Mouse (Mus musculus) stomach, embryonic 15.5 days (tissue): Measurements from ENCODE around the gene Snph. TPM values are rescaled to one million over a fixed set of nuclear protein-coding genes. Genes with fewer than 3 reads are reported as not detected.

ENCODE experiments used
- polyA plus RNA-seq: library from polyadenylated mRNA; unstranded; fragments of >200 nt; fragmentation: Nextera tagmentation; extraction: Ambion mirVana; gene quantifications from 2 replicates; pipeline ENCODE4 v1.2.1, GENCODE M21; 2015

The Snph gene
- polyA plus RNA-seq, 1 experiment from 2014 or later, result 1.2 TPM

Other genes with a start within 250 kb of the Snph start
- not detected in 2 replicates for gene 4921509C19Rik, start 156.4 kb downstream of the Snph start, polyA plus RNA-seq
- gene Nsfl1c, start 138.4 kb downstream of the Snph start, polyA plus RNA-seq, result 174 and 201 TPM in 2 replicates
- gene Fkbp1a, start 90.1 kb downstream of the Snph start, polyA plus RNA-seq, result 586 and 594 TPM in 2 replicates
- gene Sdcbp2, start 60.0 kb downstream of the Snph start, polyA plus RNA-seq, result 19.2 and 19.3 TPM in 2 replicates
- not detected in 2 replicates for gene Rad21l, start 35.9 kb upstream of the Snph start, polyA plus RNA-seq
- 1.4 and 1.6 TPM in 2 replicates for gene Tmem74b, start 69.4 kb upstream of the Snph start, polyA plus RNA-seq
- gene Psmf1, start 111.6 kb upstream of the Snph start, polyA plus RNA-seq, result 39.0 and 41.7 TPM in 2 replicates
- gene Rspo4, start 210.3 kb upstream of the Snph start, polyA plus RNA-seq, result 0.06 and 0.26 TPM in 2 replicates